Mouse (Mus musculus) urinary bladder, postnatal 14 days (tissue): Measurements from ENCODE around the gene C1qtnf6.

ENCODE experiments used
- DNase-seq: peaks from one replicate; pipeline ENCODE4 v3.0.0; 2021; ENCODE audit warnings: low spot score

The C1qtnf6 gene

DNA sequence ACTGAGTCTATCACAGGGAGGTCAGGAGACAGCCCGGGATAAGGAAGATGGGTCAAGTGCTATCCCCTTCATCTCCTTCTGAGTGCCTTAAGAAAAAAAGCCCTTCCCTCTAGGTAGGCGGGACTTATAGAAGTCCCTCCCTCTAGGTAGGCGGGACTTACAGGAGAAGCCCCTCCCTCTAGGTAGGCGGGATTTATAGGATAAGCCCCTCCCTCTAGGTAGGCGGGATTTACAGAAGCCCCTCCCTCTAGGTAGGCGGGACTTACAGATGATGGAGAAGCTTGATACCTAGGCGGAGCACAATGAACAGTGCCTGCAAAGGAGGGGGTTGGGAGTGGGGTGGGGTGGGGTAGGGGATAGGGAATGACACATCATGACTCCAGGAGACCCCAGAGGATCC, 51.1 kb downstream of the C1qtnf6 start:
- no peak for DNase-seq

DNA sequence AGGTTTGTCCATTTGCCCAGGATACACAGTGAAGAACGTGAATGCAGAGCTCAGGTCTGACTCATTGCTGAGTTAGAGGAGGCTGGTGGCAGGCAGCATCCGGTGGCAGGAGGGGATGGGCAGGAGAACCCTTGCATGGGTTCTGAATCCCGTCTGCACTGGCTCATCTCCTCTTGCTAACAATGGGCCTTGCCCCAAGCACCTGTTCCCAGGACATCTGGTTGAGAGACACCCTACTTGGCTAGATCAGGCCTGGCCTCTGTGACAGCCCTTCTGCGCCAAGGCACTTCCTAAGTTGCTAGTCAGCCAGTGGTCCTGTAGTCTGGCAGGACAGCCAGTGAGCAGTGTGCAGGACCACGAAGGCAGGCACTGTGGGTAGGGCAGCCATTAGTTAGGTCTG, 51.7 kb downstream of the C1qtnf6 start:
- peak; percentile 16 for DNase-seq

DNA sequence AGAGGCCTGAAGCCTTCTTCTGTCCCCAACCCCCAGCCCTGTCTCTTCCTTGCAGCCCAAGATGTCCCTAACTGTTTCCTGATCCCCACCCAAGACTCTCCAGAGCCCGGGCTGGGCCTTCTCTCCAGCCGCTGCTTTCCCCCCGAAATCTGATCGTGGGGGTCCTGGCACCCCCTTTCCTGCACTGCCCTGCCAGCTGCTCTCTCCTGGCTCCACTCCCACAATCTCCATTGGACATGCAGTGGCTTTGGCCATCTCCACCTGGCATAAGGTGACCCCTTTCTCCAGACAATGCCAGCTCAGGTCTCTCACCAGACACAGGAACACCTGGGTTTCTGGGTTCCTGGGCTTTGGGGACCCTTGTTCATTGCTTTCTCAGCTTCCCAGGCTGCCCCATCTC, 53.1 kb downstream of the C1qtnf6 start:
- DNase-seq = no peak

DNA sequence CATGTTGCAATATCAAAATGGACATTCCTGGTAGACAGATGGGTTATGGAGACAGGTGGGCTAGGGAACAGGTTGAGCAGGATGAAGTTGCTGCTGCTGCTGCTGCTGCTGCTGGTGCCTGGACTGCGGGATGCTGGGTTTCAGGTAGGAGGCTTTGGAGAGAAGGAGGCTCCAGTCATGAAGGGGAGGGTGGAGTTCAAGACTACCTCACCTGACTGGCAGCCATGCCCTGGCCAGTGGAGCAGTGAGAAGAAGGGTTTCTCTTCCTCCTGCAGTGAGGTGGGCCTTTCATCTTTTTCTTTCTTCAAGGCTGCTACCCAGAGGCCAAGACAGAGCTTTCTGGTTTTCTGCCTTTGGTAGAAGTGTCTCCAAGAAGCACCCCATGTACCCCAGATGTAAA, 54.3 kb downstream of the C1qtnf6 start:
- DNase-seq = no peak

DNA sequence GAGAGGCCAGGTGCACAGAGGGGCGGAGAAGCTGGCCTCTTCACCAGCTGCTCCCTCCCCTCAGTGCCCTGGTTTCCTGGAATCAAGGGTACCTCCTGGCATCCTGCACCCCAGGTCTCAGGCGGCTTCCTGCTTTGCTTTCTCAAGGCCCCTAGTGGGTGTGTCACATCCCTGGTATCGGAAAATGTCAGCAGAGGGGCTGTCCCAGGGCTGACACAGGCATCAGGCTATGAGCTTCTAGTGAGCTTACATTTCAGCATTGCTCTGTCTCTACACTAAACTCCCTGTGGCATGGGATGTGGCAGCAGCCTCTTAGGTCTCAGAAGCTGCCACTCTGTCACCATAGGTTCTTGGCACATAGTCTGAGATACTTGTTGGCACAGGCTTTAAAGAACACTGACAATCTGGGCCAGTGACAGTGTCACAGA, 55.6 kb downstream of the C1qtnf6 start:
- no peak for DNase-seq

DNA sequence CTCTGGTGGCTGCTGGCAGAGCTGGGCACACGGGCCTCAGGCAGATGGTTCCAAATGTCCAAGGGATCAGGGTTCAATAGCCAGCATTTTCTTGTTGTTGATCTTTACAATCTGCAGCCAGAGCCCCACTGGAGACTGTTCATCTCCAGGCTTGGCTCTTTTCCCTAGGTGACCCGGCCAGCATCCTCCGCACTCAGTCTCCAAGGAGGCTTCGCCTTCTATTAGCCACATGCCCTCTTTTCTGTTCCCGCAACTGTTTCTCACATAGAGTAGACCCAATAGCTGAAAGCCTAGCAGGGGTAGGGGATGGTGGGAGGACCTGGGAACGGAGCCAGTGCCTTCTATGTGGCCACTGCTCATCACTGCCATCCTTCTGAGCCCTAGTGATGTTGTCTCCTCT, 57.8 kb downstream of the C1qtnf6 start:
- DNase-seq = no peak
